Mouse (Mus musculus): ENCODE measurements at regions not wholly inside any gene's neighbourhood (a gene's known extent, or its start where the extent isn't known, plus 50 kb on each side); places are given as distances from the start of the nearest gene placed in this dataset.

DNA sequence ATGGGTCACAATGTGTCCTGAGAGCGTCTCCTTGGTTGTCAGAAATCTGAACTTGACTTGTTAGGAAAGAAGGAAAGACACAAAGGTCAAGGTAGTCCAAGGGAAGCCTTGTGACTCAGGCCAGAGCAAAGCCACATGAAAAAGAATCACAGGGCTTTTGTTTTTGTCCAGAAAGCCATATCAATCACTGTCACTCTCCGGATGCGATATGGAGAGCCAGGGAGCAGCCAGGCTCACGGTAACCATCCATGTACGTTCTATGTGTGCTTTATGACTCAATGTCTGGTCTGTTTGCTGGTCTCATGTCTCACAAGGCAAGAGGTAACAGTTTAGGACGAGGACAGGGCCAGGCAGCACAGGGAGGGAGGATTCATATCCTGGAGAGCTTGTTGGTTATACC, 157.3 kb upstream of the Map3k1 start:
- TF ChIP-seq CTCF (IDR thresholded peaks at IDR 0.05; ENCODE audit: extremely low read depth, insufficient read depth, insufficient read length, insufficient replicate concordance), result no peak
- no peak for TF ChIP-seq POLR2A (IDR thresholded peaks at IDR 0.05; ENCODE audit: low read depth, low read length)

Data from spleen, adult 2 months (tissue).